Comparison of ENCODE assay signal across 22 mouse cellular contexts in the genomic region with DNA sequence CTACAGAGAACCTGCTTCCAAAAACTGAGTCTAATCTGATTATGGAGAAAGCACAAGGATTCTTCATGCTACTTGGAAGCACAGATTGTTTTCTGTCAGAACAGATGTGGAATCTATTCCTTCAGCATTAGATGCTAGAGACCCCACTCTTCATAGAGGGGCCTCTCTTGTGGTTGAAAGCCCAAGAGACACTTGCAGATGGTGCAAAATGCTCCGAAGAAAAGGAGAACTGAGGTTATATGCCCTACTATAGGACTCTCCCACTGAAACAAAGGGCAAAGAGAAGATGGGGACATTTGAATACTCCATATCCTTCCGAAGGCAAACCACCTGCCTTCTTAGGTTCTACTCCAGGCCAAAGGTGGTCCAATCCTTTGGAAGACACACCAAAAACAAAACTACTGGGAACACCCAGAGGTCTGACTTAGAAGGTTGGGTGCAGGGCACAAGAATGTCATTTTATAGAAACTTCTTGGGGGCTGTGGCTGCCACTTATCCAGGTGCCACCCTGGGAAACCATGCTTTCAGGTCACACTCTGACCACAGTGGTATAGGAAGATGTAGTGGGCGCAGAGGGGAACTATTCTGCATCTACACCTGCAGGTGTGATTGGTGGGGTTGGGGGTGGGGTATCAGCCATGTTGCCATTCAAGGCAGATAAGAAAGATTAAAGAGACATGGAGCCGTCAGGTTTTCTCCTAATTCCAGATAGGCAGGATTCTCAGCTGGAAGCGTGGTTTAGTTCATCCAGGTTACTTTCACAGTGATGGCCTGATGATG. TPM values are rescaled to one million over a fixed set of nuclear protein-coding genes. Genes with fewer than 3 reads are reported as not detected.
DNase-seq lines count a peak whose midpoint lies in the region; ATAC-seq and TF ChIP-seq lines count a peak whose summit lies in the region.
"Had no signal": no experiment of that assay in that cellular context is flagged by ENCODE, and none has a peak within 500 bp of the region (broad histone marks: within the 10 kb centered on the region; RNA-seq: fewer than 3 reads in every experiment).

No protein-coding gene starts in this region.

- ATAC-seq in megakaryocyte, adult 5-6 weeks (ENCODE audit: poor library complexity, severe bottlenecking) = peak; percentile 61
- ATAC-seq: hindbrain, embryonic 16.5 days; intestine, embryonic 16.5 days; midbrain, embryonic 13.5 days had no signal

- no peak for TF ChIP-seq CTCF in bone marrow, adult 2 months (IDR thresholded peaks at IDR 0.05; ENCODE audit: control insufficient read depth, insufficient read depth, low read length)

- no peak overlapping the region for H3K4me3 ChIP-seq in bone marrow, adult 2 months (replicated peaks; ENCODE audit: control insufficient read depth, low read depth, low read length)
- H3K4me3 ChIP-seq: embryonic facial prominence, embryonic 13.5 days; gastrocnemius, adult 2 months; kidney, embryonic 15.5 days; limb, embryonic 13.5 days; lung, embryonic 15.5 days; midbrain, embryonic 13.5 days; neural tube, embryonic 15.5 days had no signal

- DNase-seq in A20 (ENCODE audit: low read depth, low spot score) = peak; percentile 27
- DNase-seq in thymus, postnatal 10 days (ENCODE audit: low spot score in 2 of 2) = peak; percentile 54 to 60
- no peak for DNase-seq in ovary, postnatal 36 days (ENCODE audit: low spot score)
- no peak for DNase-seq in left cerebral cortex, adult 8-10 months (ENCODE audit: low spot score in 2 of 2)
- no peak for DNase-seq in urinary bladder, adult 2 months (ENCODE audit: low spot score)
- DNase-seq: adrenal gland, adult 2 months; cerebellum, postnatal 10 days; gastrocnemius, adult 2 months; heart, adult 18-20 months; lung, postnatal 4 days; right cerebral cortex, postnatal 25 days had no signal

- H3K27ac ChIP-seq in bone marrow, adult 2 months (ENCODE audit: control insufficient read depth, insufficient read depth, low read depth, low read length, poor library complexity) = peak overlapping the region; percentile 54; the same call in 1 of the 2 replicates
- H3K27ac ChIP-seq: embryonic facial prominence, embryonic 13.5 days; gastrocnemius, adult 2 months; kidney, embryonic 15.5 days; limb, embryonic 13.5 days; lung, embryonic 15.5 days; midbrain, embryonic 13.5 days; neural tube, embryonic 15.5 days; stomach, postnatal 0 days had no signal

- WGBS in bone marrow, adult 2 months = 46% methylated on average over 5 of the region's 5 CpGs

- no peak for TF ChIP-seq POLR2A in bone marrow, adult 2 months (IDR thresholded peaks at IDR 0.05; ENCODE audit: borderline replicate concordance, control insufficient read depth, low read depth, low read length)

- peaks cover 7% of the 10 kb centered on the region for H3K4me1 ChIP-seq in bone marrow, adult 2 months (ENCODE audit: control insufficient read depth, insufficient read depth, low read length)
- H3K4me1 ChIP-seq: embryonic facial prominence, embryonic 13.5 days; kidney, embryonic 15.5 days; limb, embryonic 13.5 days; lung, embryonic 15.5 days; midbrain, embryonic 13.5 days; neural tube, embryonic 15.5 days had no signal

RNA-seq across cellular contexts. Expression of gene Cd47, which starts 47.1 kb away (rescaled TPM):
- polyA plus RNA-seq in bone marrow, adult 2 months (2011; ENCODE audit: insufficient read depth, insufficient read length, low replicate concordance, missing spikeins) = 159 and 163 TPM in 2 replicates
- 343 and 360 TPM in 2 replicates for total RNA-seq in megakaryocyte, adult 5-6 weeks (2015)
- total RNA-seq in megakaryocyte, adult 5-6 weeks (2017) = 145 and 164 TPM in 2 replicates
- total RNA-seq in left cerebral cortex, adult 8-10 months (2022) = 100 to 1,000 TPM; 239 to 271 (median 254) TPM
- 84.4 and 84.8 TPM in 2 replicates for polyA plus RNA-seq in urinary bladder, adult 2 months (2012; rRNA removed)

Comparison
In these comparisons a context has a peak if more than half of its experiments do, and no peak if none do; other contexts are left out.
1. DNase-seq: peak in A20 (single experiment) and thymus, postnatal 10 days (2 of 2); none in ovary, postnatal 36 days (single experiment), left cerebral cortex, adult 8-10 months (0 of 2) and urinary bladder, adult 2 months (single experiment).